ENCODE assay signal across 11 mouse cellular contexts in genomic region chr5:136458893-136459499, GRCm38 (mm10).
DNase-seq lines count a peak whose midpoint lies in the region; ATAC-seq and TF ChIP-seq lines count a peak whose summit lies in the region.
"Had no signal": no experiment of that assay in that cellular context is flagged by ENCODE, and none has a peak within 500 bp of the region (broad histone marks: within the 10 kb centered on the region; RNA-seq: fewer than 3 reads in every experiment).

No protein-coding gene starts in this region.

- no peak for TF ChIP-seq POLR2A in kidney, adult 2 months (IDR thresholded peaks at IDR 0.05; ENCODE audit: low read depth, low read length)
- no peak for TF ChIP-seq POLR2A in small intestine, adult 2 months (IDR thresholded peaks at IDR 0.05; ENCODE audit: low read depth, low read length)

- H3K4me1 ChIP-seq in kidney, adult 2 months (ENCODE audit: control insufficient read depth, insufficient read depth, low read length), result peaks cover 24% of the 10 kb centered on the region
- H3K4me1 ChIP-seq in midbrain, embryonic 10.5 days, result peaks cover 6% of the 10 kb centered on the region; the same call in 1 of the 2 replicates
- no peaks in the 10 kb centered on the region for H3K4me1 ChIP-seq in midbrain, embryonic 14.5 days (ENCODE audit: control insufficient read depth, insufficient read depth, low read length)
- H3K4me1 ChIP-seq in small intestine, adult 2 months (ENCODE audit: control insufficient read depth, insufficient read depth, insufficient read length, low read length), result peaks cover 3% of the 10 kb centered on the region; the same call in 1 of the 2 replicates

- H3K4me3 ChIP-seq in kidney, adult 2 months (ENCODE audit: insufficient read depth, low read depth, low read length), result no peak overlapping the region
- H3K4me3 ChIP-seq in midbrain, embryonic 10.5 days, result no peak overlapping the region
- no peak overlapping the region for H3K4me3 ChIP-seq in midbrain, embryonic 14.5 days (replicated peaks; ENCODE audit: low read depth, low read length)
- no peak overlapping the region for H3K4me3 ChIP-seq in small intestine, adult 2 months (ENCODE audit: low read depth, low read length)

- no peak overlapping the region for H3K4me2 ChIP-seq in midbrain, embryonic 14.5 days (ENCODE audit: low read length)
- H3K4me2 ChIP-seq: midbrain, embryonic 11.5 days had no signal

- no peak for ATAC-seq in midbrain, embryonic 14.5 days (ENCODE audit: low FRiP score, low TSS enrichment)
- ATAC-seq in inflammation-experienced regulatory T-cells, adult 6 months, result peak; percentile 26

- no peak for TF ChIP-seq CTCF in kidney, adult 2 months (conservative IDR thresholded peaks at IDR 0.05; ENCODE audit: insufficient read depth, insufficient read length, low read depth, low read length)
- no peak for TF ChIP-seq CTCF in small intestine, adult 2 months (IDR thresholded peaks at IDR 0.05; ENCODE audit: extremely low read depth, insufficient read length, insufficient replicate concordance, low read depth, low read length)

- no peak for DNase-seq in kidney, adult 2 months
- no peak for DNase-seq in kidney, adult 8-10 months
- no peak for DNase-seq in midbrain, embryonic 10.5 days (ENCODE audit: low spot score)
- DNase-seq in midbrain, embryonic 14.5 days, result no peak
- no peak for DNase-seq in embryo, embryonic 10.5 days (ENCODE audit: low spot score)
- no peak for DNase-seq in ovary, adult 18-20 months (ENCODE audit: low spot score)
- DNase-seq: gastrocnemius, postnatal 14 days; thymus, postnatal 36 days had no signal

- no peaks in the 10 kb centered on the region for H3K36me3 ChIP-seq in kidney, adult 2 months (ENCODE audit: control insufficient read depth, insufficient read depth, low read length)
- peaks cover 18% of the 10 kb centered on the region for H3K36me3 ChIP-seq in midbrain, embryonic 10.5 days
- no peaks in the 10 kb centered on the region for H3K36me3 ChIP-seq in midbrain, embryonic 14.5 days (ENCODE audit: control insufficient read depth, insufficient read depth, low read length)
- H3K36me3 ChIP-seq in small intestine, adult 2 months (ENCODE audit: control insufficient read depth, insufficient read depth, low read length), result no peaks in the 10 kb centered on the region

- 69% methylated on average over 11 of the region's 11 CpGs for WGBS in kidney, adult 2 months
- WGBS in midbrain, embryonic 10.5 days, result 87% methylated on average over 11 of the region's 11 CpGs
- 91% methylated on average over 11 of the region's 11 CpGs for WGBS in midbrain, embryonic 14.5 days
- 79% methylated on average over 11 of the region's 11 CpGs for WGBS in small intestine, adult 2 months

- H3K27ac ChIP-seq in kidney, adult 2 months (ENCODE audit: insufficient read depth, low read depth, low read length), result peak overlapping the region; percentile 1; the same call in 1 of the 2 replicates
- H3K27ac ChIP-seq in midbrain, embryonic 10.5 days (replicated peaks), result 0 out of 2 replicates have a peak overlapping the region, but pooled peaks have one; percentile 17
- no peak overlapping the region for H3K27ac ChIP-seq in midbrain, embryonic 14.5 days (replicated peaks; ENCODE audit: low read depth, low read length)
- H3K27ac ChIP-seq in small intestine, adult 2 months (ENCODE audit: insufficient read depth, low read depth, low read length), result peak overlapping the region; percentile 4; the same call in 1 of the 2 replicates

- no peak overlapping the region for H3K9ac ChIP-seq in midbrain, embryonic 14.5 days (replicated peaks; ENCODE audit: low read length)

- no peaks in the 10 kb centered on the region for H3K27me3 ChIP-seq in kidney, adult 2 months (replicated peaks; ENCODE audit: control insufficient read depth, insufficient read depth, low read length)
- H3K27me3 ChIP-seq in midbrain, embryonic 10.5 days (ENCODE audit: low read depth, poor library complexity, severe bottlenecking), result no peaks in the 10 kb centered on the region
- no peaks in the 10 kb centered on the region for H3K27me3 ChIP-seq in midbrain, embryonic 14.5 days (ENCODE audit: control insufficient read depth, insufficient read depth, low read length)
- no peaks in the 10 kb centered on the region for H3K27me3 ChIP-seq in small intestine, adult 2 months (ENCODE audit: control insufficient read depth, insufficient read depth, low read length)

- H3K9me3 ChIP-seq in midbrain, embryonic 10.5 days (replicated peaks), result no peaks in the 10 kb centered on the region
- H3K9me3 ChIP-seq in midbrain, embryonic 14.5 days (ENCODE audit: control insufficient read depth, low read length), result no peaks in the 10 kb centered on the region
